Mouse (Mus musculus): ENCODE measurements at regions not wholly inside any gene's neighbourhood (a gene's known extent, or its start where the extent isn't known, plus 50 kb on each side); places are given as distances from the start of the nearest gene placed in this dataset.

DNA sequence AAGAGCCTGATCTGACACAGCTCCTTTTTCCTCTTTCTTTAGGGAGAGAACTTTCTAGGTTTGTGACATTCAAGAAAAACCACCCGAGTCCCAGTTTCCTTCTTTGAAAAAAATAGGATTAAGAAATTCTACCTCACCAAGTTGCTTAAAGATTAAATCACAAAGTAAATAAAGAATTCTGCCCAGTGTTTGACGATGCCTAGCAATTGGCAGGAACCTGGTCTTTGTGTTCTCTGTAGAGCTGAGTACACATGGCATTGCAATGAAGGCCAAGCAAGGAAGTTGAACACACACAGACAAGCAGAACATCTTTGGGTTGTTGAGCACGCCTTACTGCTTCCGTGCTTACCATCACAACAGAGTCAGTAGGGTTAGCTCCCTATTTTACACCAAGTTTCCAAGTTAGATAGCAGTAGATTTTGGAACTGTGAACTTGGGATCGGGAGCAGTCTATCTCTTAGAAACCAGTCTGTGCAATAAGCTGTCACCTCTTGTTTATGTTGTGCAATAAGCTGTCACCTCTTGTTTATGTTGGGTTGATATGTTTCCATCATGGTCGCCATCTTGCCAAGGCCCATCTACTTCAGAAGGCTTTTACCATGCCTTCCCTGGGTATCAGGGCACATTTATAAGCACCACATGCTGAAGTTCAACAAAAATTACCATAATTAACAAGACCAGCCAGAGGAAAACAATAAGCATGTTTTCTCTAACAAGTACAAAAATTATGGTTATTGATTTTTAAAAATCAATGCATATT, 63.4 kb upstream of the Atp1b1 start:
- TF ChIP-seq ZC3H11A (IDR thresholded peaks at IDR 0.05; ENCODE audit: borderline replicate concordance, low read depth, low read length) (no peak), MAFK (IDR thresholded peaks at IDR 0.05; ENCODE audit: insufficient read depth, low read depth, low read length) (no peak)
